Mouse (Mus musculus) ES-CJ7 (cell line): ENCODE data around the gene Itln1.

Experiments used
- DNase-seq: peaks from one replicate; pipeline ENCODE4 v3.0.0; 2011; ENCODE audit warnings: low read depth, low spot score

Itln1 gene

GRCm38 (mm10) chr1:171513760-171514159, 21.3 kb downstream of the Itln1 start:
- DNase-seq = no peak

DNA sequence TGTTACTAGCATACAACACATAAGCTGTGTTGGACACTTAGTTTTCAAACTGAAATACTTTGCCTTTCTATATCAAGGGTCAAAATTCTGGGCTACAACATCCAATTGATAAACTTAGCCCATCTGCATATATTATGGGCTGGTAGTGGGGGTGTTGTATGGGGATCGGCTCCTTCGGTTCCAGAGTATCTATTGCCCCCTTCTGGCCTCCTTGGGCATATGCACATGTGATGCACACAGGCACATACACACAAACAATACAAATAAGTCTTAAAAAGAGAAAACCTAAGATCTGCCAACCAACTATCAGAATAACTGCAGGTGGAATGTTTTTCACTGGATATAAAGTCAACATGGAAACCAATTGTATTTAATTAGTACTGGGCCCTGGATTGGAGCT, 21.9 kb downstream of the Itln1 start:
- DNase-seq = no peak

DNA sequence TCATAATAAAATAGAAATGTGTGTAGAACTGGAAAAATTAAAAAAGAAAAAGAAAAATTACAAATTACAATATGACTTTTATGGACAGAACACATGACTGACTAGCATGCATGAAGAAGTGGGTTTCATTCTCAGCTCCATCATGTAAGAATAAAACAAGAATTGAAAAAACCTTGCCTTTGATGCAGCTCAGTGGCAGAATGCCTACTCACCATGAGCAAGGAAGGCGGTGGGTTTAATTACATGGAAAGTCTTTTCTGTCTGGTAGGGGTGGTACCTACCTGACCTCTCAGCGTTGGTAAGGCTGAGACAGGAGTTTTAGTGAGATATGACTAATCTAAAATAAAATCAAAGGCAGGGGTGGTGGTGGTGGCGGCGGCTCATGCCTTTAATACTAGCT, 30.5 kb downstream of the Itln1 start:
- DNase-seq = peak; percentile 5

GRCm38 (mm10) chr1:171503592-171504291, 31.4 kb downstream of the Itln1 start:
- peak; percentile 53 for DNase-seq

DNA sequence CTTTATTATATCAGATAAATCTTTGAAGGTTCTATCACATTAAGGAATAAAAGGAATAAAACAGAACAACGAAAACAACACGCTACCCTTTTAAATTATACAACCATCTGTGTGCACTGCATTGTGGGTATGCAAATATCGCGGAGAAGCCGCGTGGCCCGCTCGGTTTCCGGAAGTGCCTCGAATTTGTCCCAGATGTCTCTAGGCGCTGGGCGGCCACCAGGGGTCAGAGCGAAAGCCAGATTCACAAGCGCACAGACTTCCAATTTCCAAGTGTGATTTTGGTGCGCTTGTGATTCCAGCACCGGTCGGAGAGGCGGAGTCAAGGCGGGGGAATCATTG, 31.9 kb downstream of the Itln1 start, which contains the start of gene Alyref2:
Gene Alyref2 (plus strand): TSS at position 229 of the 342 bp plus-strand sequence.
- peak; percentile 98 for DNase-seq

- DNase-seq = peak; percentile 94
Observed at GRCm38 (mm10) chr1:171502388-171503249, 32.5 kb downstream of the Itln1 start.

DNA sequence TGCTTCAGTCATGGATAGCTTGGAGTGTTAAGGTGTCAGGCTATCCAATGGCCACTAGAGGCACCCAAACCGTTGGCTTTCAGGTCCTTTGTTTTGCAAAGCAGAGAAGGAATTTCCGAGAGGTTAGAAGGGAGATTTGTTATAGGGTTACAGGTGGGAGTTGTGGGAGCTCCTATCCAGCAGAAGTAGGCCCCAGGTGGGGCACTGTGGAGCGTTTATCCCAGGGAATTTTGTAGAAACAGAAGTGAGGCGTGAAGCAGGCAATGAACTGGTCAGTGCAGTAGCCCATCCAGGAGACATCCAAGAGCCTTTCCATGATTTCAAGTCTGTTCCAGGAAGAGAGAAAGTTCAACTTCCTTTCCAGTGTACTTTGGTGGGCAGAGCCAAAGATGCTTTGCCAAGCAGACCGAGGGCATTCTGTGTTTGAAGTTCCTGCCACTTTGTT, 33.4 kb downstream of the Itln1 start:
- peak; percentile 93 for DNase-seq

DNA sequence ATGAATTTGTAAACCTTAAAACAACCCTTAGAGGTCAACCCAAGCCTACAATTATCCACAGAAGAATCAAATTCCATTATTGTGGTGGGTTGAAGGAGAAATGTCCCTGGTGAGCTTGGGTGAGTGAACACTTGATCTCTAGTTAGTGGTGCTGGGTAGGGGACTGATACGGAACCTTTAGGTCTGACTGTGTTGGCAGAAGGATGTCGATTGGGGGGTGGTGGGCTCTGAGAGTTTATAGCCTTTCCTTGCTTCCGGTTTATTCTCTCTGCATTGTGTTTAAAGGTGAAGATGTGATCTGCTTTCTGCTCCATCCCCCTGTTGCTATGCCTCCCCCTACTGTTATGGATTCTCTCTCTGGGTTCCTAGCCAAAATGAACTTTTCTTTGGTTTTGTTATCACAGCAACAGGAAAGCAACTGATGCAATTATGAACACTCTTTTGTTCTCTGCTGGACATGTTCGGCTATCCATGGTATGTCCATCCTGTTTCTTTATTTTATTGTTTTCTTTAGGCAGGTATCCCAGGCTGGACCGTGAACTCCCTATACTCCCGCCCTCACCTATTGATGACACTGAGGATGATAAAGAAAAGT, 34.0 kb downstream of the Itln1 start:
- peak; percentile 6 for DNase-seq

- peak; percentile 30 for DNase-seq
Observed at GRCm38 (mm10) chr1:171499856-171500255, 35.2 kb downstream of the Itln1 start.

GRCm38 (mm10) chr1:171495371-171495770, 39.7 kb downstream of the Itln1 start:
- peak; percentile 67 for DNase-seq

GRCm38 (mm10) chr1:171494241-171494640, 40.9 kb downstream of the Itln1 start:
- peak; percentile 60 for DNase-seq

DNA sequence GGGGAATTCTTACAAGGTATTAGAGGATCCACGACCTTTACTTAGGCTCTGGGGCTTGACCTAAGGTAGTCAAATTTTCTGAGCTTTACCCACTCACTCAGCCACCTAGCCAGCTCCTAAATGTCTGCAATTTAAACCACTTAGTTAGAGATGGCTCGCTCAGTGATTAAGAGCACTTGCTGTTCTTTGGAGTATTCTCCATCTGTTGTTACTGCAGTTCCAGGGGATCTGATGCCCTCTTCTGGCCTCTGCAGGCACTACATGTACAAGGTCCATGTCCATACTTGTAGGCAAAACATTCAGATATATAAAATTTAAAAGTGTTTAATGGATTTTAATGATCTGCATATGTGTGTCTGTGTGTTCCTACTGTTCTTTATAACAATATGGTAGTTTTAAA, 56.1 kb downstream of the Itln1 start:
- peak; percentile 82 for DNase-seq

DNA sequence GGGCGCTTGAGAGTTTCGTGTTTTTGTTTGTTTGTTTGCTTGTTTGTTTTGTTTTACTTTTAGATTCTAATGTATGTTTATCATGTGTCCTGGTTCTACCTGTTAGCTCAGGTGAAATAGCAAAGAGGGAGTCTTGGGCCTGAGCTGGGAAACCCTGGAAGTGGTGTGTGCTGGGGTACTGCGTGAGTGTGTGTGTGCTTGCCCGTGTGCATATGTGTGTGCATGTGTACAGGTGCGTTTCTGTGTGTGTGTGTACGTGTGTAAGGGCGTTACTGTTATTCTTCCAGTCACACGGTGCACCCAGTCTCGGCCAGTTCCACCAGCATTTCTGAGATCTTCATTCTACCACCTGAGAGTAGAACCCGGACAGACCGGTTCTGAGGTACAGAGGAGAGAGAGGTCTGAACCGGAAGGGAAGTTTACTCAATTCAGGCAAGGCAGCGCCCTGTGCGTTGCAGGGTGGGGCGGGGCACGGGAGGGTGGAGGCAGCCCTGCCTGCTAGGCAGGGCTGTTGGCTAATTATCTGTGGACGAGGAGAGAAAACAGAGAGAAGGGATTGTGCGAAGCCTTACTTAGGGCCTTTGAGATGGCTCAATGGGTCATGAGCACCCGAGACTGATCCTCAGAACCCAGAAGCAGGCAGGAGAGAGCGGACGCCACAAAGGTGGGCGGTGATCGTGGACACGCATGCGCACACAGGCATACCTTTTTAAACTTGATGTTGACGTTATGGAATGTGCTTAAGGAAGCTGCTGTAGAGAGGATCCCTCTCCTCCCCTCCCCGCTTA, 57.1 kb downstream of the Itln1 start:
- peak; percentile 91 for DNase-seq

DNA sequence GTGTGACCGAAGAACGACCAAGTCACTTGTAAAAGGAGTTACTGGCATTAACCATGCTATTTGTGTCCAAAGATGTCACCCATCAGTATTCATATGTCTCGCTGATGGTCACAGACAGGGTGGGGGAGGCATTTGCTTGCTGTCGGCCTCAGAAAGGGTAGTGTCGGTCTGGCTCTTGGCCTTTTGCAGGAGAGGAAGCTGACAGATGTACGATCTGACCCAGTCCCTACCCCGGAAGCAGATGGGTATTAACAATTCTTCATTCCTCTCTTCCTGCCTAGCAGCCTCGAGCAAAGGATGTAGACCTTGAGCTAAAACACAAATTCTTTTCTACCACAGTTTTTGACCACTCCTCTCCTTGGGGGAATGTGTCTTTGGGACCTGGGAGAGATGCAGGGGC, 58.0 kb downstream of the Itln1 start:
- peak; percentile 75 for DNase-seq

DNA sequence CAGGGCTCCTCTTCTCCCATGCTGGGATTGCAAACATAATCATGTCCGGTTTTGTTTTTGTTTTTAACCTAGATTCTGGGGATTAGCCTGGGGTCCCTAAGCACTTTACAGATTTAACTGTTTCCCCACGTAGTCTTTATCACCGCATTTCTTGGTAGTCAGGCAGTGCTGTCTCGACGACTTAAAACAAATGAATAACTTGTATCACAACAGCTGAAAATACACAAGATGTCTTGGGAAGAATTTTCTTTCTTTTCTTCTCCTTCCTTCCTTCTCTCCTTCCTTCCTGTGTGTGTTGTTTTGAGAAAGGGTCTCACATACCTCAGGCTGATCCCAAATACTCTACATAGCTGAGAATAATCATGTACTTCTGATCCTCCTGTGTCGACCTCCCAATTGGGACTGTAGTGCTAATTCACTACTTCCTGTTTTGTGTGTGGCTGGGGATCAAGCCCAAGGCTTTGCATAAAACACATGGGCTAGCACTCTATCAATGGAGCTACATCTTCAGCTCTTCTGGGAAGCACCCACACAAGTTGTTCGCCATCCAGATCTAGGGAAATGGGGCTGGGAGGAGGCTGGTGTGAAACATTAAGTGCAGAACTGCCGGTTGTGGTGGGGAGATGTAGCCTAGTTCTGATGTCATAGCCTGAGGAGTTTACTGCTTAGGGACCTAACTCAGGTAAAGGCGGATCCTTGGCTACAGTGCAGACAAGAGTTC, 61.0 kb downstream of the Itln1 start:
- peak; percentile 25 for DNase-seq

DNA sequence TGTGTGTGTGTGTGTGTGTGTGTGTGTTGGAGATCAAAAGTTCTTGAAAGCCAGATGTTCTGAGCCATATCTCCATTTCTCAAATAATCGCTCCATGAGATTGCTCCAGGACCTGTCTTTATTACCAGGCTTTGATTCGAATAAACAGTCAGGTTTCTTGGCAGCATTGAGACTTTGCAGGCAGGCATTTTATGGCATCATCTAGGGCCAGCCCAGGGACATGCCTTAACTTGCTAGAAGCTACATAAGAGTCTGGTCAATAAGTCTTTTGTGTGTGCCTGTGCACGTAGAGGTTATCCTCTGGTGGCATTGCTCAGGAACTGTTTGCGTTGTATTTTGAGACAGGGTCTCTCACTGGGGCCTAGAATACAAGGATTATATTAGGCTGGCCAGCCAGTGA, 61.6 kb downstream of the Itln1 start:
- DNase-seq = peak; percentile 8

- peak; percentile 72 for DNase-seq
Observed at GRCm38 (mm10) chr1:171471941-171472340, 63.2 kb downstream of the Itln1 start.

- peak; percentile 93 for DNase-seq
Observed at GRCm38 (mm10) chr1:171471452-171471851, 63.6 kb downstream of the Itln1 start.

DNA sequence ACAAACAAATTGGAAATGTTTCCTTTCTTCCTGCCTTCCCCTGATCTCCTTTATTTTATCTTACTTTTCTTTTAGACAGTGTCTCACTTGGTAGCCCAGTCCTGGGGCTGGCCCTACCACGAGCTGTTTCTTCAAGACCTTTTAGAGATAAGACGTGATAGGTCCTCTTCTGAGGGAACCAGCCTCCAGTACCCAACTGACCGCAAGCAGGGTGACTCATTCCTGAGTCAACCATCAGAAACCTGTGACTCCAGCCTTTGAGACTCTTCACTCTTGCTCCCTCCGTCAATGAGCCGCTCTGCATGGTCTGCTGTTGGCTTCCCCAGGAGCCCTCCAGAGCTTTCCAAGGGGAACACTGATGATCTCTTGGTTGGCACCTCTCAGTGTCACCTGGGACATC, 64.2 kb downstream of the Itln1 start:
- no peak for DNase-seq

- peak; percentile 74 for DNase-seq
Observed at GRCm38 (mm10) chr1:171470371-171470871, 64.7 kb downstream of the Itln1 start.

GRCm38 (mm10) chr1:171469678-171470077, 65.4 kb downstream of the Itln1 start:
- DNase-seq = peak; percentile 1
